Mouse (Mus musculus) ES-Bruce4 (cell line): ENCODE measurements around the gene Stkld1. TPM values are rescaled to one million over a fixed set of nuclear protein-coding genes. Genes with fewer than 3 reads are reported as not detected.

Source experiments
- H3K27ac ChIP-seq: 2 replicates; pipeline ENCODE4 v1.5.1; 2012; ENCODE audit warnings: low read length, inconsistent platforms; ENCODE audit not compliant: insufficient read depth
- H3K27me3 ChIP-seq: 2 replicates; pipeline ENCODE4 v1.6.1; 2012; ENCODE audit warnings: mild to moderate bottlenecking, low read length, inconsistent platforms; ENCODE audit not compliant: control insufficient read depth, poor library complexity, insufficient read depth, severe bottlenecking
- H3K36me3 ChIP-seq: 2 replicates; pipeline ENCODE4 v1.6.1; 2012; ENCODE audit warnings: inconsistent platforms, mild to moderate bottlenecking, low read length, moderate library complexity; ENCODE audit not compliant: control insufficient read depth, poor library complexity, insufficient read depth, severe bottlenecking
- H3K4me1 ChIP-seq: one replicate; pipeline ENCODE4 v1.8.1; 2011; ENCODE audit warnings: low read length; ENCODE audit not compliant: control insufficient read depth, insufficient read depth
- H3K4me3 ChIP-seq: 2 replicates; pipeline ENCODE4 v1.5.1; 2011; ENCODE audit warnings: low read depth, mild to moderate bottlenecking, low read length
- H3K9ac ChIP-seq: 2 replicates; pipeline ENCODE4 v1.6.1; 2012; ENCODE audit warnings: low read depth, mild to moderate bottlenecking, inconsistent platforms; ENCODE audit not compliant: poor library complexity, severe bottlenecking
- H3K9me3 ChIP-seq: replicated peaks from 2 replicates; pipeline ENCODE4 v1.6.1; 2012; ENCODE audit warnings: mild to moderate bottlenecking, low read length, inconsistent platforms; ENCODE audit not compliant: control insufficient read depth, poor library complexity, insufficient read depth, severe bottlenecking
- CTCF ChIP-seq: IDR thresholded peaks from one replicate; pipeline ENCODE4 v1.8.1; 2011; ENCODE audit warnings: low read depth, low read length
- EP300 ChIP-seq: IDR thresholded peaks from 2 replicates; pipeline ENCODE4 v1.6.1; 2011; ENCODE audit warnings: low read depth, low read length; ENCODE audit not compliant: insufficient read depth
- POLR2A ChIP-seq: IDR thresholded peaks from one replicate; pipeline ENCODE4 v1.8.1; 2011; ENCODE audit warnings: low read length; ENCODE audit not compliant: insufficient read depth
- polyA plus RNA-seq: library from polyadenylated mRNA; stranded (reverse); fragments of >200 nt; gene quantifications from 2 replicates; pipeline ENCODE4 v1.2.4, GENCODE M21; 2011; ENCODE audit warnings: low read depth; ENCODE audit not compliant: missing spikeins, insufficient read depth, insufficient read length

Stkld1 gene
- polyA plus RNA-seq, 1 experiment, result not detected

DNA sequence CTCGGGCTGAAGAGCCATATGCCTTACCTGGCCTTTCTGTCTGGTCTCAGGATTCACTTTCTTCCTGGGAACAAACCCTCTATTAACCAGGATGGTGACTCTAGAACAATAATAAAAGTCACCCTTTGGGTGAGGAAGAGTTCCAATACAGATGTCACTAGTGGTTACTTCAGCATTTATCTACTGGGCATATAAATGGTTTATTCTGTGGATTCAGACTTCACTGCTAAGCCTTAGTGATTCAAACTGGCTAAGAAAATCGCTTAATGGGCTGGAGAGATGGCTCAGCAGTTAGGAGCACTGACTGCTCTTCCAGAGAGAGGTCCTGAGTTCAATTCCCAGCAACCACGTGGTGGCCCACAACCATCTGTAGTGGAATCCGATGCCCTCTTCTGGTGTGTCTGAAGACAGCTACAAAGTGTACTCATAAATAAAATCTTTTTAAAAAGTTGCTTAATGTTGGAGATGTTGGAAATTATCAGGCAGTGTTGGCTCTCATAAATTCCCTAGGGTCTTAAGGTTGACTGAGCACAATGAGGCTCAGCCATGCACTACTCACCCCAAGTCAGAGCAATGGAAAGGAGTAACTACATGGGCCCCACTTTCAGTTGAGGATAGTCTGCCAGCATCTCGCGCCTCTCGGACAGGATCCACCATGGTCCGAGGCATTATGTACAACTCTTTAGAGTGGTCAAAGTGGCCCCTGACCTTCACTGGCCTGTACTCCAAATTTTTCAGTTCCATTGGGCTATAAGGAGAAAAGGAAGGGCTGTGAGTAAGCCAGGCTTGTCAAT is 19.5 kb upstream of the Stkld1 start:
- Histone ChIP-seq H3K4me1 (no peaks in the 10 kb centered on the region), H3K9ac (no peak overlapping the region), H3K36me3 (peaks cover 48% of the 10 kb centered on the region), H3K27ac (no peak overlapping the region), H3K27me3 (no peaks in the 10 kb centered on the region), H3K9me3 (no peaks in the 10 kb centered on the region), H3K4me3 (no peak overlapping the region)
- TF ChIP-seq CTCF (no peak), EP300 (no peak), POLR2A (no peak)

DNA sequence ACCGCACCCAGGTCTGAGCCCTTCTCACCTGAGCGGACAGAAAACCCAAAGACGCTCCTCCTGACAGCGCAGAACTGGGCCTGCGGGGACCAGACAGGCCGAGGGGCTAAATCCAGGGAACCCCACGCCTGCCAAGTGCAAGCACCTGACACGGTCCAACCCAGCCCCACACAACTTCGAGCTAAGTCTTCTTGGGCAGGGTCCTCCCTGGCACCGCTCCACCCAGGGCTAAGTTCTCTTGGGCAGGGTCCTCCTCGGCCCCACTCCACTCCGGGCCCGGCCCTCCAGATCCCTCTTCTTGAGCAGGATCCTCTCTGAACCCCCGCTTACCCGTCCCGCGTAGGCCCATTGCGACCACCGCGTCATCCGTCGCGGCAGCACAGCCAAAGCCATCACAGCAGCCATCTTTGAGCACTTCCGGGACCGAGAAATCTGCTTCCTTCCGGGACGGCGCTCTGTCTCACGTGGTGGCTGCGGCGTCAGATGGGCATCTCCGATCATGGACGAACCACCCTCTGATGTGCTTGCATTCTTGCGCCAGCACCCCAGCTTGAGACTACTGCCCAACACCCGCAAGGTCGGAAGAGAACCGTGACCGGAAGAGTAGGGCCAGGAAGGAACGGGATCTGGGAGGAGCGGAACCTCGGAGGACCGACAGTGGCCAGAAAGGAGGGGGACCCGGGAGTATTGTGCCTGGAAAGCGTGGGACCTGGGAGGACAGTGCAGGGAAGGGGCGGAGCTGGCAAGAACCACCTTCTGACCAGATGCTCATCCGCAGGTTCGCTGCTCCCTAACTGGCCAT is 17.7 kb upstream of the Stkld1 start, which contains the start of the genes Surf2 and Surf1:
TSS of gene Surf2 (plus strand) at position 441 of the 802 bp plus-strand sequence.
TSS of gene Surf1 (minus strand) at position 604 of the 802 bp plus-strand sequence.
- no peak within 1 kb of the TSS for H3K27ac ChIP-seq
- no peaks in the 10 kb centered on the region for H3K27me3 ChIP-seq
- H3K9me3 ChIP-seq, result no peaks in the 10 kb centered on the region
- peak within 1 kb of the TSS; percentile 83 for H3K4me3 ChIP-seq
- H3K36me3 ChIP-seq, result peaks cover 56% of the 10 kb centered on the region
- H3K9ac ChIP-seq, result peak within 1 kb of the TSS; percentile 43
- TF ChIP-seq CTCF (no peak), POLR2A (peak; percentile 84)
- no peaks in the 10 kb centered on the region for H3K4me1 ChIP-seq

DNA sequence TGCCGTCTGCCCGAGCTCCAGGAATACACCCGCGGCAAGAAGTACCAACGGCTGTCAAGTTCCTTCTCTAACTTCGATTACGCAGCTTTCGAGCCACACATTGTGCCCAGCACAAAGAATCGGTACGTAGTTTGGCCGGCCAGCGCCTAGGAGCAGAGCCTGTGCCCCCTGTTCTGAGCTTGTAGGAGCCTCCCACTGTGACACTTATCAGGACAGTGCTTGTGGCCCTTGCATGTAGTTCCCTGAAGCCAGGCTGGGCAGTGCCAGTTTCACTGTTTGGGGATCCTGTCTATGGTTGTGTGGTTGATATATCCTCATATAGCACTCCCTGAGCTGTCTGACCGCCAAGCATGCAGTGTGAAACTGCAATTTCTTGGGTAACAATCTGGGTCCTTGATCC is 17.1 kb upstream of the Stkld1 start:
- Histone ChIP-seq H3K9me3 (no peaks in the 10 kb centered on the region), H3K27ac (no peak overlapping the region), H3K27me3 (no peaks in the 10 kb centered on the region), H3K9ac (peak overlapping the region; percentile 43), H3K4me3 (peak overlapping the region; percentile 83), H3K36me3 (peaks cover 53% of the 10 kb centered on the region), H3K4me1 (no peaks in the 10 kb centered on the region)
- TF ChIP-seq CTCF, result no peak
- no peak for TF ChIP-seq EP300
- TF ChIP-seq POLR2A, result no peak

DNA sequence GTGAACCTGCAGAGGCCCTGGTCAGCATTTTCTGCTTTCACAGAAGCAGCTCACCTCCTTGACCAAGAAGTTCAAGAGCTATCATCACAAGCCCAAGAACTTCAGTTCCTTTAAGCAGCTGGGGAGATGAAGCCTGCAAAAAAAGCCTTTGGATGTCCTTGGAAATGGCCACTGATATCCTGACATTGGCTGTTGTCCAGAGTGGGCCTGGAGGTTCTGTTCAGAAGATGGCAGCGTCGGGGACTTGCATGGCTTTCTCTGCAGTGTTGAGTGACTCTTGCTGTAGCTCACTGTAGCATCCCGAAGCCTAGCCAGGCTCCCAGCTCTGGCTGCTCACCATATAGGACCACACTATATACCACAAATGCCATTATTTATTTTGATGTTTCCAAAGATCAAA is 14.2 kb upstream of the Stkld1 start:
- no peak overlapping the region for H3K4me3 ChIP-seq
- no peak overlapping the region for H3K27ac ChIP-seq
- H3K9me3 ChIP-seq, result no peaks in the 10 kb centered on the region
- H3K36me3 ChIP-seq, result peaks cover 47% of the 10 kb centered on the region
- H3K27me3 ChIP-seq, result no peaks in the 10 kb centered on the region
- H3K9ac ChIP-seq, result no peak overlapping the region
- no peak for TF ChIP-seq POLR2A
- TF ChIP-seq EP300, result no peak
- H3K4me1 ChIP-seq, result no peaks in the 10 kb centered on the region

DNA sequence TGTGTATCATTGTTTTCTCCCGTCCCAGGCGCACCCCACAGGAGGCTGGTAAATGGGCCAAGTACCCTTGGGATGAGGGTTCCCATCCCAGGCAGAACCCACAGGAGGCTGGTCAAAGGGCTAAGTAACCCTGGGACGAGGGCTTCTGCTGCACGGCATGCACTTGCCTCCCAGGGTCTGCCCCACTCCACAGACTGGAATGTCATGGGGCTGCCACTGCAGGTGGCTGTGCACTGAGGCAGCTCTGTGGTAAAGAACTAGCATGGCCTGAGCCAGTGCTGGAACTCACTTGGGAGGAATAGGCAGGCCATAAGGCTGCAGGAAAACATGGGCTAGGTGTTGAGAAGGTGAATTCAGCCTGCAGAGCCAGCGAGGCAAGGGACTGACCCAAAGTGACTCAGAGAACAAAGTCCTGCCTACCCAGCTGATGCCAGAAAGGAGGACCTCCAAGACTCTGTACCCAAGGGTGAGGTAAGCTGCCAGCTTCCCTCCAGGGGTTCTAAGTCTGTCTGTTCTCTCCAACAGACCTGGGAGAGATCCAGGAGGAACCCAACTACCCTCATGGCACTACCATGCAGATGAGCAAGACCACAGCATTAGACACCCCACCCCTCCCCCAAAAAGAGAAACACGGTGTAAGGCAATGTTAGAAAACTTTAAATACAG is 13.5 kb upstream of the Stkld1 start:
- H3K9me3 ChIP-seq, result no peaks in the 10 kb centered on the region
- H3K36me3 ChIP-seq, result peaks cover 47% of the 10 kb centered on the region
- no peak overlapping the region for H3K4me3 ChIP-seq
- no peak for TF ChIP-seq EP300
- TF ChIP-seq CTCF, result no peak
- TF ChIP-seq POLR2A, result no peak
- no peak overlapping the region for H3K9ac ChIP-seq
- H3K27me3 ChIP-seq, result no peaks in the 10 kb centered on the region
- H3K4me1 ChIP-seq, result no peaks in the 10 kb centered on the region
- no peak overlapping the region for H3K27ac ChIP-seq
